Mouse (Mus musculus): ENCODE results near the gene Mdh2. TPM values are rescaled to one million over a fixed set of nuclear protein-coding genes. Genes with fewer than 3 reads are reported as not detected.

Mdh2 gene
- polyA plus RNA-seq, 1 experiment = 676 TPM

DNA sequence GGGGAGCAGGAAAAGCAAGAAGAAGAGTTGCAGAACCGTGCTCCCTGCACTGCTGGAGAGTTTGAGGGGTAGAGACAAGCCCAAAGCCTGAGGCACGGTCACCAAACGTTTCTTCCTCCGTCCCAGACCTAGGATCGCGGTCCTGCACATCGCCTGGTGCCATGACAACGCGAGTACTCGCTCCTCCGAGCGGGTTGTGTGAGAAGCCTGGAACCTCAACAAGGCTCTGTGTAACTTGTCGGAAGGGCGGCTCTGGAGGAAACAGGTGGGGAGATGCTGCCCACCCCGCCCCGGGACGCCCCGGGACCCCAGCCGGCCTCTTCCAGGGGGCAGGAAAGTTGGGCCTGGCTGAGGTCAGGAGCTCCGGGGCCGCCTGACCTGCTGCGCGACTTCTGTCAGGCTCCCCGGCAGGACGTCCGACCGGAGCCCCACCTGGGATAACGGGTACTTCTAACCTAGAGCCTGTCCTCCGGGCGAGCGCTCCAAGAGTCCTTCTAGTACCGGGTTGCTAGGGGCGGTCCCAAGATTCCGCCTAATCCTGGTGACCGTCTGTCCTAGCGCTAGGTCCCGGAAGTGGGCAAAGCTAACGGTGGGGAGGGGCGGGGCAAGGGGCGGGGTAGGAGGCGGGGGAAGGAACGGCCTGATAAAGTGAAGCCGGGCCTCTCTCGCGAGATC lies 347 bp upstream of the Mdh2 start, which contains the start of gene Styxl1:
Gene Styxl1, minus strand, starts transcription at position 590 of the 675 bp plus-strand sequence.
- peak within 1 kb of the TSS; percentile 94 for H3K27ac ChIP-seq (ENCODE audit: insufficient read depth, low read length)
- WGBS = under 1% methylated on average over 45 of the region's 45 CpGs
- H3K27me3 ChIP-seq (ENCODE audit: control insufficient read depth, insufficient read depth, low read length) = no peaks in the 10 kb centered on the region
- peak within 1 kb of the TSS; percentile 95 for H3K4me3 ChIP-seq (replicated peaks; ENCODE audit: insufficient read depth, low read depth, low read length)
- peaks cover 11% of the 10 kb centered on the region; the same call in 1 of the 2 replicates for H3K4me1 ChIP-seq (ENCODE audit: control insufficient read depth, insufficient read depth, low read length)
- no peak for DNase-seq
- TF ChIP-seq CTCF (IDR thresholded peaks at IDR 0.05; ENCODE audit: borderline replicate concordance, insufficient read depth, low read depth, low read length) = no peak
- no peak for TF ChIP-seq POLR2A (IDR thresholded peaks at IDR 0.05; ENCODE audit: borderline replicate concordance, insufficient read depth, low read length)

DNA sequence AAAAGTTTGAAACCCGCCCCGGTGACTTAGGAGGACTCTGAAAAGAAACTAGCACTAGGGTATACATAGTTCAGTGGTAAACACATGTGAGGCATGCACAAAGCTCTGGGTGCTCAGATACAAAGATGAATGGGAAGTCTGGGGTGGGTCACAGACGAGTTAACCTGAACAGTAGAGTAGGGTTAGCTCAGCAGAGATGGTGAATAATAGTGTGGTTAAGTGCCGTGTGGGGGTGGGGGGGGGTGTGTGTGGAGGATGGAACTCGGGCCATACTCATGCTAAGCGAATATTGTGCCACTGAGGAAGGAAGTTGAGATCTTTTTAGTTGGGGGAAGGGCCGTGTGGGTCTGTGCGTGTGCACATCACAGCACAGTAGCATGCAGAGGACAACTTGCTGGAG lies 2.1 kb downstream of the Mdh2 start:
- Histone ChIP-seq H3K27me3 (ENCODE audit: control insufficient read depth, insufficient read depth, low read length) (no peaks in the 10 kb centered on the region), H3K27ac (ENCODE audit: insufficient read depth, low read length) (no peak overlapping the region), H3K4me1 (ENCODE audit: control insufficient read depth, insufficient read depth, low read length) (peaks cover 11% of the 10 kb centered on the region; the same call in 1 of the 2 replicates), H3K4me3 (replicated peaks; ENCODE audit: insufficient read depth, low read depth, low read length) (peak overlapping the region; percentile 8)
- DNase-seq = no peak
- TF ChIP-seq POLR2A (IDR thresholded peaks at IDR 0.05; ENCODE audit: borderline replicate concordance, insufficient read depth, low read length) (no peak), CTCF (IDR thresholded peaks at IDR 0.05; ENCODE audit: borderline replicate concordance, insufficient read depth, low read depth, low read length) (no peak)
- 61% methylated on average over 8 of the region's 8 CpGs for WGBS

DNA sequence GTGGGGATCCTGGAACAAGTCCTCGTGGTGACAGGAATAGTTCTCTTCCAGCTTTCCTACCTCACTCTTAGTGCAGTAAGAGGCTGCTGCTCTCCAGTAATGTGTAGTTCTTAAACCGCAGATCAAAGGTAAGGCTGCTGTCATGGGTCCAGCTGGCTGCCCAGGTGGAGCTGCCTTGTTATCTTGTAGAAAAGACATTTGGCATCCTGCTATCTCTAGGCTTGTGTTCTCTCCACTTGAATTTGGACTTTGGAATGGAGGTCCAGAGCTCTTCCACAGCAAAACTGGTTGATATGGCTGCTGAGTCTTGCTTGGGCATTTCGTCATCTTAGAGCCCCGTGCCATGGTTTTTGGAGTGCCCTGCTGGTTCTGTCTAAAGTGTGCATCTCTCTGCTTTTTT lies 4.6 kb downstream of the Mdh2 start:
- Histone ChIP-seq H3K4me3 (replicated peaks; ENCODE audit: insufficient read depth, low read depth, low read length) (no peak overlapping the region), H3K4me1 (ENCODE audit: control insufficient read depth, insufficient read depth, low read length) (peaks cover 11% of the 10 kb centered on the region; the same call in 1 of the 2 replicates), H3K27me3 (ENCODE audit: control insufficient read depth, insufficient read depth, low read length) (no peaks in the 10 kb centered on the region), H3K27ac (ENCODE audit: insufficient read depth, low read length) (no peak overlapping the region)
- no peak for DNase-seq
- TF ChIP-seq CTCF (IDR thresholded peaks at IDR 0.05; ENCODE audit: borderline replicate concordance, insufficient read depth, low read depth, low read length) = no peak
- no peak for TF ChIP-seq POLR2A (IDR thresholded peaks at IDR 0.05; ENCODE audit: borderline replicate concordance, insufficient read depth, low read length)
- WGBS = 76% methylated on average over 4 of the region's 4 CpGs

DNA sequence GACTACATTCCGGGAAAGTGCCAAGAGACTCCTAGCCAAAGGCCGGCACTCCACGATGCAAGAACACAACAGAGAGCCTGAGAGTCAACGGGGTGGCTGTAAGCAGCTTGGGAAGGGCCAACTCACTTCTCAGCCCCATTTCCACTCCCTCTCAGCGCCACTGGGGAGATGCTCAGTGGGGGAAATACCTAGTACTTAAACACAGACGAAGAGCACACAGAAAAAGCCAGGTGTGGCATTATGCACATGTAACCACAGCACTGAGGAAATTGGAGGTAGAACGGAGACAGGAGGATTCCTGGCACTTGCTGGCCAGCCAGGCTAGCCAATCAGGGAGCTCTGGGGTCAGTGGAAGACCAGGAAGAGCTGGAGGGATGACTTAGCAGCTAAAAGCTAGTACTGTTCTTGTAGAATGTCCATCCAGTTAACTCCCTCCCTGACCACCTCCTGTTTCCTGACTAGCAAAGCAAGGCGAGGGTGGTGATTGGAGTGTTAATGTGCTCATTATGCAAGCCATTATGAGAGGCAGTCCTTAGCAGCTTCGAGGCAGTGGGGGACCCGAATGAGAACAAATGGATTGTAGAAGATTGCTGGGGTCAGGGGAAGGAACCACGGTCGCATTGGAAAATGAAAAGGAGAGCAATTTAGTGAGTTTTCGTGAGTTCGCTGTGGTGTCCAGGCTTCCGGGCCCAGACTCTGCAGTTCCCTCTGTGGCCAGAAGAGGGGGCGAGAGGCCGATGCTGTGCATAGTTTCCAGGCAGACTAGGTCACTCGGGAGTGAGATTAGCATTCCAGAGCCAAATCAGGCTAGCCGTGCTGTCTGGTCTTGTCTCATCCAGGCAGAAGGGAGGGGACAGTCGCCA lies 15.9 kb downstream of the Mdh2 start:
- Histone ChIP-seq H3K4me3 (replicated peaks; ENCODE audit: insufficient read depth, low read depth, low read length) (no peak overlapping the region), H3K27me3 (ENCODE audit: control insufficient read depth, insufficient read depth, low read length) (no peaks in the 10 kb centered on the region), H3K27ac (ENCODE audit: insufficient read depth, low read length) (0 out of 2 replicates have a peak overlapping the region, but pooled peaks have one; percentile 9), H3K4me1 (ENCODE audit: control insufficient read depth, insufficient read depth, low read length) (peaks cover 9% of the 10 kb centered on the region; the same call in 1 of the 2 replicates)
- peak; percentile 89 to 96 for DNase-seq
- WGBS = 12% methylated on average over 20 of the region's 20 CpGs
- TF ChIP-seq CTCF (IDR thresholded peaks at IDR 0.05; ENCODE audit: borderline replicate concordance, insufficient read depth, low read depth, low read length) (peak; percentile 99), POLR2A (IDR thresholded peaks at IDR 0.05; ENCODE audit: borderline replicate concordance, insufficient read depth, low read length) (no peak)

DNA sequence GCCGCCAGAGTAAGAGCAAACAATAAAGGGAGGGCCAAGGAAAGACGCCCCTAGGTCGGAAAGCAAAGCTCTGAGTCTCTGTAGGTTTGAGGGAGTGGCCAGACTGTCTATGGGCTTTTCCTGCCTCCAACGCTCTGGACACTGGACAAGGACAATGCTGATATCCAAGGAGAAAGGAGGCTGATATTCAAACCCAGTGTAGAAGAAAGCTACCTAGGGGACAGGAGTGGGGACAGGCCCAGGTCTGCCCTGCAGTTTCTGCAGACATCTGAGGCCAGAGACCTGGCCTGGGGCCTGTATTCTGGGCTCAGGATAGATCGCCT lies 16.5 kb downstream of the Mdh2 start:
- Histone ChIP-seq H3K27ac (ENCODE audit: insufficient read depth, low read length) (peak overlapping the region; percentile 9), H3K4me1 (ENCODE audit: control insufficient read depth, insufficient read depth, low read length) (peaks cover 9% of the 10 kb centered on the region; the same call in 1 of the 2 replicates), H3K27me3 (ENCODE audit: control insufficient read depth, insufficient read depth, low read length) (no peaks in the 10 kb centered on the region), H3K4me3 (replicated peaks; ENCODE audit: insufficient read depth, low read depth, low read length) (no peak overlapping the region)
- TF ChIP-seq CTCF (IDR thresholded peaks at IDR 0.05; ENCODE audit: borderline replicate concordance, insufficient read depth, low read depth, low read length) = no peak
- DNase-seq = no peak
- 4% methylated on average over 5 of the region's 5 CpGs for WGBS

DNA sequence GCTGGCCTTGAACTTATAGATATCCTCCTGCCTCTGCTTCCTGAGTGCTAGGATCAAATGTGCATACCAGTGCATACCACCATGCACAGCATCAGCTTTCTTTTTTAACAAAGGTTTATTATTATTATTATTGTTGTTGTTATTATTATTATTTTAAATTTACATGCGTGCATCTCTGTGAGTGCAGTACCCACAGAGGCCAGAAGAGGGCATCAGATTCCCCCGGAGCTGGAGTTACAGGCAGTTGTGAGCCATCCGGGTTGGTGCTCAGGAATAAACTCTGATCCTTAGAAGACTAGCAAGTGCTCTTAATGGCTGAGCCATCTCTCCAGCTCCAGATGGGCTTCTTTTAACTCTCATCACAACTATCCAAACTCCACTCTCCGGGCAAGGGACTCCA lies 21.5 kb downstream of the Mdh2 start:
- Histone ChIP-seq H3K4me3 (replicated peaks; ENCODE audit: insufficient read depth, low read depth, low read length) (no peak overlapping the region), H3K27me3 (ENCODE audit: control insufficient read depth, insufficient read depth, low read length) (no peaks in the 10 kb centered on the region), H3K4me1 (ENCODE audit: control insufficient read depth, insufficient read depth, low read length) (peaks cover 30% of the 10 kb centered on the region), H3K27ac (ENCODE audit: insufficient read depth, low read length) (no peak overlapping the region)
- WGBS = 56% methylated on average over 4 of the region's 4 CpGs
- TF ChIP-seq POLR2A (IDR thresholded peaks at IDR 0.05; ENCODE audit: borderline replicate concordance, insufficient read depth, low read length) (no peak), CTCF (IDR thresholded peaks at IDR 0.05; ENCODE audit: borderline replicate concordance, insufficient read depth, low read depth, low read length) (peak; percentile 51; the same call in 1 of the 2 replicates)
- no peak for DNase-seq

DNA sequence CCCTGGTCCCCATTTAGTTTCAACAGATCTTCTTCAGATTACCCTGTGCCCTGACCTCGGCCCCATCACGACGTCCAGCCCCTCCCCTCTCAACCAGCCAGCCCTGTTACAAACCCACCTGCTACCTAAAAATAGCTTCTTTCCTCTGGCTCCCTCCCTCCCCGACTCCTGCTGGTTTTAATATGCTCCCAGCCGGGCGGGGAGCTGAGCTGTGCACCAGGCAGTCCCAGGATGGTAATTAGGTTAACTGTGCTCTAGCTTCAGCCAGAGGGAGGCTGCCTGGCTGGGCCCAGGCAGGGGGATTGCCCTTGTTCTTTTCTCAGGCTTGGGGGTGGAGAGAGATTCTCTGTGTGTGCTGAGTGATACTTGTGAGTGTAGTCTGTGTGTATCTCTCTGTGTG lies 22.6 kb downstream of the Mdh2 start:
- Histone ChIP-seq H3K27ac (ENCODE audit: insufficient read depth, low read length) (no peak overlapping the region), H3K4me3 (replicated peaks; ENCODE audit: insufficient read depth, low read depth, low read length) (no peak overlapping the region), H3K4me1 (ENCODE audit: control insufficient read depth, insufficient read depth, low read length) (peaks cover 32% of the 10 kb centered on the region), H3K27me3 (ENCODE audit: control insufficient read depth, insufficient read depth, low read length) (no peaks in the 10 kb centered on the region)
- DNase-seq = peak; percentile 58 to 62
- WGBS = 1% methylated on average over 6 of the region's 6 CpGs
- no peak for TF ChIP-seq CTCF (IDR thresholded peaks at IDR 0.05; ENCODE audit: borderline replicate concordance, insufficient read depth, low read depth, low read length)
- no peak for TF ChIP-seq POLR2A (IDR thresholded peaks at IDR 0.05; ENCODE audit: borderline replicate concordance, insufficient read depth, low read length)

Measured in cerebellum, adult 2 months (tissue).